Mouse (Mus musculus): ENCODE measurements around the gene Fam168b. TPM values are rescaled to one million over a fixed set of nuclear protein-coding genes. Genes with fewer than 3 reads are reported as not detected.

Gene Fam168b
- polyA plus RNA-seq, 1 experiment from 2014 or later: 132 TPM

DNA sequence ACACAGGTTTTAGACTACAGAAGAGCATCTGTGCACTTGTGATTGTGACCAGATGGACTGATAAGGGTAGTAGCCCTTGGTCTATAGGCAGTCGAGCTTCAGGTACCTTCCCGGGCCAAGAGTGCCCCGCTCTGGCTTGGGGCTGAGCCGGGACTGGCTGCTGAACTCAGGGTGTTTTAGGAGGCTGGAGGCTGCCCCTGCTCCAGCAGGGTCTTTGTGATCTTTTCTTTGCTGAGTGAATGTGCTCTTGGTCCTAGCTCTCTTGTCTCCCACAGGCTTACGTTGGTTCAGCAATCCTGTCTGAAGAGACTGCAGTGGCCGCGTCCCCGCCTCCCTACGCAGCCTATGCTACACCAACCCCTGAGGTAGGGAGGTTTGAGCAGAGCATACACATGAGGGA, 23.0 kb upstream of the Fam168b start:
- no peak overlapping the region for H3K9ac ChIP-seq
- H3K36me3 ChIP-seq: 0 out of 2 replicates have a peak, but pooled peaks cover 5% of the 10 kb centered on the region
- H3K4me1 ChIP-seq: no peaks in the 10 kb centered on the region
- WGBS: 85% methylated on average over 9 of the region's 9 CpGs
- no peak overlapping the region for H3K4me2 ChIP-seq (replicated peaks)
- no peak overlapping the region for H3K4me3 ChIP-seq
- no peak overlapping the region for H3K27ac ChIP-seq
- no peaks in the 10 kb centered on the region for H3K27me3 ChIP-seq
- no peak for ATAC-seq (ENCODE audit: insufficient number of reproducible peaks, insufficient read depth, low FRiP score, low TSS enrichment)
- H3K9me3 ChIP-seq: no peaks in the 10 kb centered on the region

- no peaks in the 10 kb centered on the region for H3K4me1 ChIP-seq
- 83% methylated on average over 7 of the region's 7 CpGs for WGBS
- H3K4me2 ChIP-seq (replicated peaks): no peak overlapping the region
- no peak for ATAC-seq (ENCODE audit: insufficient number of reproducible peaks, insufficient read depth, low FRiP score, low TSS enrichment)
- H3K4me3 ChIP-seq: no peak overlapping the region
- no peaks in the 10 kb centered on the region for H3K36me3 ChIP-seq
- no peaks in the 10 kb centered on the region for H3K27me3 ChIP-seq
- no peaks in the 10 kb centered on the region for H3K9me3 ChIP-seq
- no peak overlapping the region for H3K27ac ChIP-seq
- no peak overlapping the region for H3K9ac ChIP-seq
Observed at GRCm38 (mm10) chr1:34864243-34864642, 21.4 kb upstream of the Fam168b start.

DNA sequence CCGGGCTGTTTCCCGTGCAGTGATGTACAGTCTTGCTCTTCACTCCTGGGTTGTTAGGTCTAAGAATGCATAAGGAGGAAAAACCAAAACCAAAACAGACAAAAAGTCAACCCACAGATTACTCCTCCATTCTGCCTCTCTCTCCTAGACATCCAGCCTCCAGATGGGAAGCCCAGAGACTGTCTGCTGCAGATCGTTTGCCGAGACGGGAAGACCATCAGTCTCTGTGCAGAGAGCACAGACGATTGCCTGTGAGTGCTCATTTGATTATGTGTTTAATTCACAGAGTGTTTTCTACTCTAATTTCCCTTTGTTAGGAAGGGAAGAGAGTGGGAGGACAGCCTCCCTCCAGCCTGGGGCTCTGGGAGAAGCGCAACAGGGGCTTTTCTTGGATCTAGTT, 20.5 kb upstream of the Fam168b start:
- Histone ChIP-seq H3K9ac (no peak overlapping the region), H3K27me3 (no peaks in the 10 kb centered on the region), H3K4me1 (no peaks in the 10 kb centered on the region), H3K4me2 (replicated peaks) (no peak overlapping the region), H3K27ac (no peak overlapping the region), H3K4me3 (no peak overlapping the region), H3K9me3 (no peaks in the 10 kb centered on the region), H3K36me3 (no peaks in the 10 kb centered on the region)
- ATAC-seq (ENCODE audit: insufficient number of reproducible peaks, insufficient read depth, low FRiP score, low TSS enrichment): no peak
- 78% methylated on average over 7 of the region's 7 CpGs for WGBS

DNA sequence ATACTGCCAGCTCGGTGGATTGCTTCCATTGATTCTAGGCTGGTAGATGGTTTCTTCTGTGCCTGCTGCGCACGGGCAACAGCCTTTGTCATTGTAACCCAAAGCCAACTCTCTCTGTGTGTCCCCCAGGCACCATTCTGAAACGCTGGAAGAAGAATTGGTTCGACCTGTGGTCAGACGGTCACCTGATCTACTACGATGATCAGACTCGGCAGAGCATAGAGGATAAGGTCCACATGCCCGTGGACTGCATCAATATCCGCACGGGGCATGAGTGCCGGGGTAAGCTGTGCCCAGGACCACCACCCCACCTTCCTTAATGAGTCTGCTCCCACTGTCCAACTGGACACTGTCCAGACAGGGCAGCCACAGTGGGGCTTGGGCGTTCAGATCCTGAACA, 20.0 kb upstream of the Fam168b start:
- Histone ChIP-seq H3K4me3 (no peak overlapping the region), H3K9ac (no peak overlapping the region), H3K4me2 (replicated peaks) (no peak overlapping the region), H3K36me3 (no peaks in the 10 kb centered on the region), H3K9me3 (no peaks in the 10 kb centered on the region), H3K4me1 (no peaks in the 10 kb centered on the region), H3K27me3 (no peaks in the 10 kb centered on the region), H3K27ac (no peak overlapping the region)
- WGBS: 93% methylated on average over 13 of the region's 13 CpGs
- no peak for ATAC-seq (ENCODE audit: insufficient number of reproducible peaks, insufficient read depth, low FRiP score, low TSS enrichment)

GRCm38 (mm10) chr1:34860205-34860604, 17.3 kb upstream of the Fam168b start:
- no peak overlapping the region for H3K27ac ChIP-seq
- H3K27me3 ChIP-seq: no peaks in the 10 kb centered on the region
- H3K4me2 ChIP-seq (replicated peaks): no peak overlapping the region
- no peak for ATAC-seq (ENCODE audit: insufficient number of reproducible peaks, insufficient read depth, low FRiP score, low TSS enrichment)
- H3K36me3 ChIP-seq: no peaks in the 10 kb centered on the region
- no peaks in the 10 kb centered on the region for H3K9me3 ChIP-seq
- no peak overlapping the region for H3K4me3 ChIP-seq
- H3K9ac ChIP-seq: no peak overlapping the region
- no peaks in the 10 kb centered on the region for H3K4me1 ChIP-seq
- WGBS: 83% methylated on average over 7 of the region's 7 CpGs

- Histone ChIP-seq H3K9ac (no peak overlapping the region), H3K9me3 (no peaks in the 10 kb centered on the region), H3K27ac (no peak overlapping the region), H3K4me1 (no peaks in the 10 kb centered on the region), H3K27me3 (no peaks in the 10 kb centered on the region), H3K4me3 (no peak overlapping the region), H3K36me3 (no peaks in the 10 kb centered on the region), H3K4me2 (replicated peaks) (no peak overlapping the region)
- no peak for ATAC-seq (ENCODE audit: insufficient number of reproducible peaks, insufficient read depth, low FRiP score, low TSS enrichment)
- 80% methylated on average over 3 of the region's 3 CpGs for WGBS
Observed at GRCm38 (mm10) chr1:34859761-34860160, 16.9 kb upstream of the Fam168b start.

DNA sequence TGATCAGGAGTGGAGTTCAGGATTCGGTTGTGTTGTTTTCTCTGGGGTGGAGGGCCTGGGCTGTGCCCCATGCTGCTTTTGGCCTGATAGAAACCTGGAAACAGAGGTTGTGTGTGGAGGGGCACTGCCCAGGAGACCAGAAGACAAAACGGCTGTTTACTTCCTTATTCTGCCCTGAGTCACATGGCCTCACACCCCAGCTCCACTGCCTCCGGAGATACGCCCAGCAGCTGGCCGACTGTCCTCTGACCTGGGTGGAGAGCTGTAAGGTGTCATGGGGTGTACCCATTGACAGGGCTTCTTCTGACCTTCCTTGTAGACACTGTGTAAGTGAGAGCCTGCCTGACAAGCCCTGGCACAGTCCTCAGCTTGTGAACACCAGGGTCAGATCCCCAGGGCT, 15.8 kb upstream of the Fam168b start:
- no peak overlapping the region for H3K4me2 ChIP-seq (replicated peaks)
- no peaks in the 10 kb centered on the region for H3K4me1 ChIP-seq
- no peak overlapping the region for H3K4me3 ChIP-seq
- no peak overlapping the region for H3K27ac ChIP-seq
- no peaks in the 10 kb centered on the region for H3K27me3 ChIP-seq
- no peak overlapping the region for H3K9ac ChIP-seq
- no peaks in the 10 kb centered on the region for H3K9me3 ChIP-seq
- 77% methylated on average over 5 of the region's 5 CpGs for WGBS
- no peak for ATAC-seq (ENCODE audit: insufficient number of reproducible peaks, insufficient read depth, low FRiP score, low TSS enrichment)
- H3K36me3 ChIP-seq: no peaks in the 10 kb centered on the region

DNA sequence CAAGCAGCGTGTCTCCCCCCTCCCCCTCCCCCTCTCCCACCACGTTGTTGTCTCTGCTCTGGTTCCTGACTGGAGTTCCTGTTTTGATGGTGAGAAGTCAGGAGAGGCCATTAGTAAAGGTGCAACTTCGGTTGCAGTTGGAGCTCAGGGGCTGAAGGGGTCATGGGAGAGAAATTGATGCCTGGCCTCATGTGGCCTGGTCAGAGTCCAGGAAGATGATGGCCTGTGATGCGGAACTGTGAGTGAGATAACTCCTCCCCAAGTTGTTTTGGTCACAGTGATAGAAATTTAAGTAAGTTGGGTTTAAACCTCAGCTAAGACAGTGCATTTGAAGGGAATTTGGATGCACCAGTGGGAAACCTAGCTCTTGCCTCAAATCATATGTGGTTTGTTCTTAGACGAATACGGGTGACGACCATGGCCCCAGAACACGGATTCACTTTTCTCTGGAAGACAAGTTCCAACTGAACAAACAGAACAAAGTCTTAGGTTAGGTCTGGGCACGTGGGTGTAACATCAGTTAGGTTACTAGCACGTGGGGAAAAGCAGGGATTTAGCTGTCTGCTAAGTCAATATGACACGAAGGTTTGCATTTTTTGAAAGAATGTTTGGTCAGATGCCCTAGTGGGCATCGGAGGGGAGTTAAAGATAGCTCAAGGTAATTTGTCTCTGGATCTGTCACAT, 12.3 kb upstream of the Fam168b start:
- Histone ChIP-seq H3K4me2 (replicated peaks) (no peak overlapping the region), H3K4me1 (no peaks in the 10 kb centered on the region; the same call in 1 of the 2 replicates), H3K27me3 (no peaks in the 10 kb centered on the region), H3K9ac (no peak overlapping the region), H3K4me3 (no peak overlapping the region), H3K27ac (no peak overlapping the region), H3K9me3 (no peaks in the 10 kb centered on the region), H3K36me3 (no peaks in the 10 kb centered on the region)
- 71% methylated on average over 12 of the region's 12 CpGs for WGBS
- no peak for ATAC-seq (ENCODE audit: insufficient number of reproducible peaks, insufficient read depth, low FRiP score, low TSS enrichment)

- Histone ChIP-seq H3K4me2 (replicated peaks) (no peak overlapping the region), H3K4me1 (peaks cover 4% of the 10 kb centered on the region; the same call in 1 of the 2 replicates), H3K36me3 (no peaks in the 10 kb centered on the region), H3K9ac (no peak overlapping the region), H3K4me3 (no peak overlapping the region), H3K9me3 (no peaks in the 10 kb centered on the region), H3K27ac (no peak overlapping the region), H3K27me3 (no peaks in the 10 kb centered on the region)
- no peak for ATAC-seq (ENCODE audit: insufficient number of reproducible peaks, insufficient read depth, low FRiP score, low TSS enrichment)
- WGBS: 85% methylated on average over 2 of the region's 2 CpGs
Observed at GRCm38 (mm10) chr1:34853786-34854185, 10.9 kb upstream of the Fam168b start.

DNA sequence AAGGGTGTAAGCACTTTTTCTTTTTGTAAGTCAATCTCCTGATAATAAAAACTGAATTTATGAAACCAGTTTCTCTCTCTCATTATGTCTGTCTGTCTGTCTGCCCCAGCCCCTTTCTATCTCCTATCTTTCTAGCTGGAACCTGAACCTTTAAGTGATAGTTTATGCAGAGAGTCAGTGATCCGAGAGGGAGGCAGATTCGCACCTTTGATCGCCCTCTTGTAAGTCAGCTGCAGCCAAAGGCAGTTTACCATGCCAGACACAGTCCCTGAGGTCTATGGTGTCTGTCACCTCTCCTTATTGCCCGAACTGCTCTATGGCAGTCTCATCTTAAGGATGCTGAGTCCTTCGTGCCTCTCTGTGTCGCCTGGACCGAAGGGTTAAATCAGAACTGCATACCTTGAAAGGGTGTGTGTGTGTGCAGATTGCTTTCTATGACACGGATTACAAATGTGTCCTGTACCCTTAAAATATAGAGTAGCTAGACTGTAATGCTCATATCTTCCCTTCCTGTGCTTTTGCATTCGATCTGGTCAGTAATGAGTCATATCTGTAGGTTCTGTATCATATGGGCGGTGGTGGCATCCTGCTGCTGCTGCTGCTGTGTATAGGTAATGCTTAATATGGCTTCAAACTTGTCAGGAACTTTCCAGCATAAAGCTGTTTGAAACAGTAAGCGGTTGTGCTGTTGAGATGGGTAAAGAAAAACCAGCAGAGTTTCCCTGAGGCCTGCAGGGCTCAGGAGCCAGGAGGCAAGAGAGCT, 9.4 kb upstream of the Fam168b start:
- no peak overlapping the region for H3K4me2 ChIP-seq (replicated peaks)
- H3K9ac ChIP-seq: no peak overlapping the region
- H3K4me1 ChIP-seq: peaks cover 4% of the 10 kb centered on the region; the same call in 1 of the 2 replicates
- no peak overlapping the region for H3K27ac ChIP-seq
- H3K27me3 ChIP-seq: no peaks in the 10 kb centered on the region
- ATAC-seq (ENCODE audit: insufficient number of reproducible peaks, insufficient read depth, low FRiP score, low TSS enrichment): no peak
- WGBS: 88% methylated on average over 11 of the region's 11 CpGs
- H3K4me3 ChIP-seq: no peak overlapping the region
- no peaks in the 10 kb centered on the region for H3K36me3 ChIP-seq
- no peaks in the 10 kb centered on the region for H3K9me3 ChIP-seq

DNA sequence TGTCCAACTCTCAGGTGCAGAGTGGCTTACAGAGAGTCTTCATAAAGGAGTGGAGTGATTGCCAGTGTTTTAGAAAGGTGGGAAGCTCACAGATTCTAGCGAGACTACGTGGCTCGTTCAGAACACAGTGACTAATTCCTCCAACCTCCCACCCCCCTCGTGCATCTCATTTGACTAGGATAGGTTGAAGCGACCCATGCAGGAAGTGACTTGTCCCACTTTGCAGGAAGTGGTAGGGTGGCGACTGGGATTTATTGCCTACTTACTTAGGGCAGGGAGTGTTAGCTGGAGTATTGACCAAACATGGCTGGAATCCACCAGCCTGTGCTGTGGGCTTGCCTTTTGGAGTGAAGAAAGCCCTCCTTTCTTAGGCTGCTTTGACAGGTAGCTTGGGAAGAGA, 8.7 kb upstream of the Fam168b start:
- 66% methylated on average over 6 of the region's 6 CpGs for WGBS
- no peak overlapping the region for H3K4me3 ChIP-seq
- H3K4me1 ChIP-seq: peaks cover 4% of the 10 kb centered on the region; the same call in 1 of the 2 replicates
- ATAC-seq (ENCODE audit: insufficient number of reproducible peaks, insufficient read depth, low FRiP score, low TSS enrichment): no peak
- H3K36me3 ChIP-seq: no peaks in the 10 kb centered on the region
- no peaks in the 10 kb centered on the region for H3K27me3 ChIP-seq
- H3K9ac ChIP-seq: no peak overlapping the region
- H3K27ac ChIP-seq: no peak overlapping the region
- no peaks in the 10 kb centered on the region for H3K9me3 ChIP-seq
- H3K4me2 ChIP-seq (replicated peaks): no peak overlapping the region
